Mouse (Mus musculus) heart, postnatal 0 days (tissue): ENCODE data around the gene Tuba1a. TPM values are rescaled to one million over a fixed set of nuclear protein-coding genes. Genes with fewer than 3 reads are reported as not detected.

Experiments used
- ATAC-seq: fragments of 200-750 bp; cut with Nextera tagmentation; 2 replicates; pipeline ENCODE4 v1.8.0; 2017; ENCODE audit warnings: low read depth, moderate number of reproducible peaks, moderate library complexity; ENCODE audit not compliant: insufficient read depth
- DNase-seq: peaks from one replicate; pipeline ENCODE4 v3.0.0-alpha.2; 2016; ENCODE audit warnings: low spot score
- H3K27ac ChIP-seq: fragments of 300-500 bp; sonication (generic); 2 replicates; pipeline ENCODE4 v1.5.1; 2014; ENCODE audit warnings: low read depth, mild to moderate bottlenecking
- H3K27me3 ChIP-seq: fragments of 300-500 bp; sonication (generic); 2 replicates; pipeline ENCODE4 v1.6.1; 2014; ENCODE audit warnings: low read length, mixed read lengths; ENCODE audit not compliant: control insufficient read depth, insufficient read depth
- H3K36me3 ChIP-seq: fragments of 300-500 bp; sonication (generic); replicated peaks from 2 replicates; pipeline ENCODE4 v1.6.1; 2014; ENCODE audit warnings: low read length, mixed read lengths; ENCODE audit not compliant: control insufficient read depth, insufficient read depth
- H3K4me1 ChIP-seq: fragments of 300-500 bp; sonication (generic); 2 replicates; pipeline ENCODE4 v1.6.1; 2014; ENCODE audit warnings: antibody characterized with exemption; ENCODE audit not compliant: control insufficient read depth, insufficient read depth
- H3K4me2 ChIP-seq: fragments of 300-500 bp; sonication (generic); 2 replicates; pipeline ENCODE4 v1.6.1; 2014; ENCODE audit warnings: low read depth, mild to moderate bottlenecking, low read length, moderate library complexity
- H3K4me3 ChIP-seq: fragments of 300-500 bp; sonication (generic); 2 replicates; pipeline ENCODE4 v1.5.1; 2014; ENCODE audit warnings: low read depth, low read length
- H3K9ac ChIP-seq: fragments of 300-500 bp; sonication (generic); replicated peaks from 2 replicates; pipeline ENCODE4 v1.6.1; 2014; ENCODE audit warnings: low read depth, low read length, mixed read lengths
- H3K9me3 ChIP-seq: fragments of 300-500 bp; sonication (generic); replicated peaks from 2 replicates; pipeline ENCODE4 v1.6.1; 2016; ENCODE audit warnings: low read length; ENCODE audit not compliant: control insufficient read depth
- CTCF ChIP-seq: IDR thresholded peaks from 2 replicates; pipeline ENCODE4 v1.5.1; 2016; ENCODE audit warnings: antibody characterized with exemption, control low read depth, low read depth
- EP300 ChIP-seq: IDR thresholded peaks from 2 replicates; pipeline ENCODE4 v1.6.1; 2016; ENCODE audit warnings: antibody characterized with exemption, low read depth
- WGBS: fragments of 180-500 bp; shearing (Covaris S2); extraction: QIAGEN DNeasy Blood & Tissue Kit; methylation state at CpG from one replicate; pipeline ENCODE4 v1.1.7; 2014; 5-methylcytosine and 5-hydroxymethylcytosine counted together
- polyA plus RNA-seq: library from polyadenylated mRNA; unstranded; fragments of >200 nt; fragmentation: Nextera tagmentation; extraction: Ambion mirVana; gene quantifications from 2 replicates; pipeline ENCODE4 v1.2.1, GENCODE M21; 2015
- total RNA-seq: library from RNA; depleted of rRNA; stranded (reverse); fragments of >200 nt; gene quantifications from 2 replicates; pipeline ENCODE4 v1.2.3, GENCODE M21; 2014; ENCODE audit warnings: low replicate concordance; rRNA removed

Gene Tuba1a
- total RNA-seq (1,016 and 1,136 TPM in 2 replicates), polyA plus RNA-seq (404 and 408 TPM in 2 replicates)

GRCm38 (mm10) chr15:98953401-98954356, at the start of gene Tuba1a, which contains the start of gene Gm49450:
Tuba1a (minus strand) TSS chr15:98953703.
Gm49450 (minus strand) TSS chr15:98953551.
- Histone ChIP-seq H3K27me3 (no peaks in the 10 kb centered on the region), H3K36me3 (peaks cover 10% of the 10 kb centered on the region), H3K9me3 (no peaks in the 10 kb centered on the region), H3K27ac (peak within 1 kb of the TSS; percentile 95), H3K4me2 (peak within 1 kb of the TSS; percentile 64), H3K9ac (peak within 1 kb of the TSS; percentile 76), H3K4me3 (peak within 1 kb of the TSS; percentile 87), H3K4me1 (no peaks in the 10 kb centered on the region)
- WGBS = 8% methylated on average over 28 of the region's 28 CpGs
- TF ChIP-seq EP300 (no peak), CTCF (no peak)
- peak; percentile 97 for ATAC-seq
- DNase-seq = peak; percentile 97

- 7% methylated on average over 17 of the region's 17 CpGs for WGBS
These were observed 48.0 kb upstream of the Tuba1a start for GRCm38 (mm10) chr15:99001451-99001931.

GRCm38 (mm10) chr15:99000535-99001283, 47.2 kb upstream of the Tuba1a start:
- TF ChIP-seq EP300 (no peak), CTCF (peak; percentile 58)
- Histone ChIP-seq H3K27me3 (no peaks in the 10 kb centered on the region), H3K9ac (no peak overlapping the region; the same call in 1 of the 2 replicates), H3K4me2 (peak overlapping the region; percentile 59), H3K27ac (peak overlapping the region; percentile 69), H3K9me3 (peaks cover 4% of the 10 kb centered on the region; the same call in 1 of the 2 replicates), H3K36me3 (no peaks in the 10 kb centered on the region), H3K4me3 (no peak overlapping the region; the same call in 1 of the 2 replicates), H3K4me1 (peaks cover 26% of the 10 kb centered on the region)
- DNase-seq = peak; percentile 75
- peak; percentile 19; the same call in 1 of the 2 replicates for ATAC-seq
- WGBS = 27% methylated on average over 14 of the region's 14 CpGs

More at GRCm38 (mm10) chr15:99001451-99001931, 48.0 kb upstream of the Tuba1a start:
- peak overlapping the region; percentile 50 for H3K9ac ChIP-seq
- H3K4me1 ChIP-seq = peaks cover 26% of the 10 kb centered on the region
- H3K27me3 ChIP-seq = no peaks in the 10 kb centered on the region
- TF ChIP-seq EP300 (no peak), CTCF (no peak)
- H3K4me3 ChIP-seq = peak overlapping the region; percentile 33
- DNase-seq = peak; percentile 33
- H3K27ac ChIP-seq = 0 out of 2 replicates have a peak overlapping the region, but pooled peaks have one; percentile 69
- peaks cover 4% of the 10 kb centered on the region; the same call in 1 of the 2 replicates for H3K9me3 ChIP-seq
- H3K4me2 ChIP-seq = peak overlapping the region; percentile 59
- no peaks in the 10 kb centered on the region for H3K36me3 ChIP-seq
- no peak for ATAC-seq

DNA sequence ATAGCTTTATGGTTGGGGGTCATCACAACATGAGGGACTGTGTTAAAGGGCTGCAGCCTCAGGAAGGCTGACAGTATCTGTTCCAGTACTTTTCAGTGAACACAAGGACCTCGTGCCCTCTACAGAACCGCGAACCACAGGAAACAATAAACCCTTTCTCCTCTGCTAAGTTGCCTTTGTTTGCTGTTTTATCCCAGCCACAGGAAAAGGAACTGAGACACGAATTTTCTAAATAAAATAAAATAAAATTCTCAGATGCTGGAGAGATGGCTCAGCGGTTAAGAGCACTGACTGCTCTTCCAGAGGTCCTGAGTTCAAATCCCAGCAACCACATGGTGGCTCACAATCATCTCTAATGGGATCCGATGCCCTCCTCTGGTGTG, 45.3 kb upstream of the Tuba1a start:
- Histone ChIP-seq H3K27ac (peak overlapping the region; percentile 93), H3K9ac (no peak overlapping the region), H3K36me3 (no peaks in the 10 kb centered on the region), H3K4me3 (no peak overlapping the region), H3K9me3 (peaks cover 2% of the 10 kb centered on the region; the same call in 1 of the 2 replicates), H3K4me2 (no peak overlapping the region), H3K27me3 (no peaks in the 10 kb centered on the region), H3K4me1 (peaks cover 26% of the 10 kb centered on the region)
- ATAC-seq (no peak), DNase-seq (no peak)
- 27% methylated on average over 6 of the region's 6 CpGs for WGBS
- TF ChIP-seq EP300 (no peak), CTCF (no peak)
